In the genomic region with DNA sequence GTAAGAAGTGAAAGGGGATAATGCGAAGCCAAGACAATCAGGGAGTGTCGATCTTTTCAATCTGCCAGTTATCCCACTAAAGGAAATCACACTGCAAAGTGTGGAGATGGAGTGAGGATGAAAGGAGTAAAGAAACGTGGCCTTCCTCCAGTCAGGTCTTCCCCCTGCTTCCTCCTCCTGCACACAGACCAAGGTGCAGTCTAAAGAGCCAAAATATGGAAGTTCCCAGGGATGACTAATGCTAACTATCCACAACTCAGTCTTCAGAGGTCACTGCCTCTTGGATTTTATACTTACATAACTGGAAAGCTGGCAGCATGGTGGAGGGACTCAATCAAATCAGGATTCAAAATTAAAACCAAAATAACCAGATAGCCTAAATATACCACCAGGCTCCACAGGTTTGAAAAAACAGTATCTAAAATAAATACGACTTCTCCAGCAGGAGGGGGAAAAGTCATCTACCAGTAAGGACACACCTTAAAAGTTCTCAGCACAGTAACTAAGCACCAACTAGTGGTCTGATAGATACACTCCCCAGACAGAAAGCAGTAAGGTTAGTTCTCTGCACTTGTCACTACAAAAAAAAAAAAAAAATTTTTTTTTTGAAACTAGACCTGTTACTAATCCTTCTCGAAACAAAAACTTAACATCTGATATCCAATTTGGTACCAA, we compare ENCODE assay signal across 8 mouse cellular contexts. TPM values are rescaled to one million over a fixed set of nuclear protein-coding genes. Genes with fewer than 3 reads are reported as not detected.
A peak's percentile ranks its signal among the peaks of the same experiment; 100 is the strongest.
DNase-seq lines count a peak whose midpoint lies in the region; ATAC-seq and TF ChIP-seq lines count a peak whose summit lies in the region.

No protein-coding gene starts in this region.

- ATAC-seq in heart, postnatal 0 days (ENCODE audit: insufficient read depth, low read depth), result no peak
- ATAC-seq in megakaryocyte, adult 5-6 weeks (ENCODE audit: poor library complexity, severe bottlenecking), result peak; percentile 26

- H3K36me3 ChIP-seq in MEL (ENCODE audit: control insufficient read depth in 1 of 2, insufficient read depth in 2 of 2, low read length in 2 of 2), result peaks cover 2 to 50% of the 10 kb centered on the region in 2 experiments; a peak in 2 of 4 replicates
- 0 out of 2 replicates have a peak, but pooled peaks cover 4% of the 10 kb centered on the region for H3K36me3 ChIP-seq in heart, postnatal 0 days (replicated peaks; ENCODE audit: control insufficient read depth, insufficient read depth, low read length)

- H3K27ac ChIP-seq in MEL (ENCODE audit: control insufficient read depth, low read depth, low read length), result peak overlapping the region; percentile 96
- peak overlapping the region; percentile 98 for H3K27ac ChIP-seq in heart, postnatal 0 days (ENCODE audit: low read depth)

- DNase-seq in kidney, adult 9 months, result peak; percentile 68
- DNase-seq in kidney, adult 8-10 months, result no peak
- peak; percentile 76 for DNase-seq in MEL (ENCODE audit: low read depth, low spot score)
- DNase-seq in heart, postnatal 0 days (ENCODE audit: low spot score), result peak; percentile 46
- DNase-seq in right cerebral cortex, postnatal 36 days (ENCODE audit: low spot score in 2 of 2), result no peak
- DNase-seq in left cerebral cortex, adult 8-10 months (ENCODE audit: low spot score in 2 of 2), result no peak
- DNase-seq in right cerebral cortex, postnatal 14 days, result no peak

- no peak for TF ChIP-seq POLR2A in MEL (IDR thresholded peaks at IDR 0.05; ENCODE audit: control insufficient read depth in 1 of 2, insufficient read depth in 1 of 2, low read depth in 1 of 2, low read length in 2 of 2, poor library complexity in 1 of 2)

- peak overlapping the region; percentile 80 for H3K4me2 ChIP-seq in heart, postnatal 0 days (ENCODE audit: low read depth, low read length)

- H3K9me3 ChIP-seq in MEL (replicated peaks; ENCODE audit: insufficient read depth, low read length), result no peaks in the 10 kb centered on the region
- H3K9me3 ChIP-seq in heart, postnatal 0 days (replicated peaks; ENCODE audit: control insufficient read depth, low read length), result no peaks in the 10 kb centered on the region

- no peak for TF ChIP-seq RAD21 in MEL (IDR thresholded peaks at IDR 0.05; ENCODE audit: low read depth, low read length)

- H3K4me1 ChIP-seq in MEL (ENCODE audit: control insufficient read depth in 1 of 2, insufficient read depth in 2 of 2, low read length in 2 of 2), result peaks cover 26 to 33% of the 10 kb centered on the region in 2 experiments
- peaks cover 42% of the 10 kb centered on the region for H3K4me1 ChIP-seq in heart, postnatal 0 days (ENCODE audit: control insufficient read depth, insufficient read depth)

- H3K79me2 ChIP-seq in MEL (ENCODE audit: control insufficient read depth, insufficient read depth, low read length, poor library complexity), result peaks cover 52% of the 10 kb centered on the region

- TF ChIP-seq CTCF in MEL (IDR thresholded peaks at IDR 0.05 in 2 of 3, conservative IDR thresholded peaks at IDR 0.05 in 1 of 3; ENCODE audit: control insufficient read depth in 1 of 3, insufficient read depth in 1 of 3, low read depth in 2 of 3, low read length in 3 of 3, poor library complexity in 1 of 3, severe bottlenecking in 1 of 3), result peak in 1 of 3 experiments; percentile 13; a peak in 1 of 6 replicates
- no peak for TF ChIP-seq CTCF in heart, postnatal 0 days (IDR thresholded peaks at IDR 0.05; ENCODE audit: low read depth)

- H3K9ac ChIP-seq in MEL (ENCODE audit: control insufficient read depth, low read depth, low read length, poor library complexity, severe bottlenecking), result peak overlapping the region; percentile 76
- H3K9ac ChIP-seq in heart, postnatal 0 days (replicated peaks; ENCODE audit: low read depth, low read length), result peak overlapping the region; percentile 97

- no peak for TF ChIP-seq EP300 in MEL (IDR thresholded peaks at IDR 0.05; ENCODE audit: low read depth in 1 of 2, low read length in 2 of 2)
- no peak for TF ChIP-seq EP300 in heart, postnatal 0 days (IDR thresholded peaks at IDR 0.05; ENCODE audit: low read depth)

- 26% methylated on average over 5 of the region's 5 CpGs for WGBS in heart, postnatal 0 days

- H3K4me3 ChIP-seq in MEL (ENCODE audit: control insufficient read depth in 1 of 2, insufficient read depth in 1 of 2, low read depth in 2 of 2, low read length in 2 of 2), result peak overlapping the region; percentile 74 to 84
- peak overlapping the region; percentile 98 for H3K4me3 ChIP-seq in heart, postnatal 0 days (ENCODE audit: low read depth, low read length)

- no peaks in the 10 kb centered on the region for H3K27me3 ChIP-seq in MEL (ENCODE audit: control insufficient read depth in 1 of 2, insufficient read depth in 2 of 2, low read length in 2 of 2)
- no peaks in the 10 kb centered on the region for H3K27me3 ChIP-seq in heart, postnatal 0 days (ENCODE audit: control insufficient read depth, insufficient read depth, low read length)

TF ChIP-seq in MEL, 35 proteins besides CTCF, POLR2A, EP300 and RAD21:
- TF ChIP-seq GATA1 (IDR thresholded peaks at IDR 0.05; ENCODE audit: low read depth, low read length), result no peak
- TF ChIP-seq MYC (IDR thresholded peaks at IDR 0.05; ENCODE audit: low read depth, low read length), result 0 out of 2 replicates have a peak, but pooled peaks have one; percentile 9
- TF ChIP-seq MEF2A (IDR thresholded peaks at IDR 0.05; ENCODE audit: extremely low read depth, insufficient replicate concordance, low read depth, low read length, poor library complexity, severe bottlenecking), result 0 out of 2 replicates have a peak, but pooled peaks have one; percentile 20
- peak; percentile 80 for TF ChIP-seq ZNF384 (IDR thresholded peaks at IDR 0.05; ENCODE audit: low read depth, low read length)
- no peak for TF ChIP-seq USF1 (IDR thresholded peaks at IDR 0.05; ENCODE audit: low read depth, low read length)
- peak; percentile 55; the same call in 1 of the 2 replicates for TF ChIP-seq SIN3A (IDR thresholded peaks at IDR 0.05; ENCODE audit: low read length)
- TF ChIP-seq RCOR1 (IDR thresholded peaks at IDR 0.05; ENCODE audit: low read depth, low read length), result peak; percentile 30; the same call in 1 of the 2 replicates
TF ChIP-seq in MEL: peak in this region for 5.

RNA-seq across cellular contexts. Expression of a gene that starts 18.5 kb away (rescaled TPM):
- 21.7 and 29.3 TPM in 2 replicates for total RNA-seq in MEL (2012; rRNA removed)
- polyA plus RNA-seq in MEL (2012; ENCODE audit: insufficient read depth in 1 of 2, insufficient read length in 2 of 2, low read depth in 1 of 2, low replicate concordance in 2 of 2, missing spikeins in 1 of 2), result 10 to 100 TPM; 25.5 to 34.9 TPM
- total RNA-seq in heart, postnatal 0 days (2014; rRNA removed; ENCODE audit: low replicate concordance), result 9.8 and 10.1 TPM in 2 replicates
- polyA plus RNA-seq in heart, postnatal 0 days (2015; fragmentation: Nextera tagmentation; extraction: Ambion mirVana), result 1.9 and 2.1 TPM in 2 replicates
- total RNA-seq in megakaryocyte, adult 5-6 weeks (2015), result 40.4 and 52.3 TPM in 2 replicates
- 50.9 and 62.5 TPM in 2 replicates for total RNA-seq in megakaryocyte, adult 5-6 weeks (2017)
- total RNA-seq in left cerebral cortex, adult 8-10 months (2022), result 1 to 10 TPM; 2.5 to 4.4 (median 3.3) TPM

Comparison
In these comparisons a context has a peak if more than half of its experiments do, and no peak if none do; other contexts are left out.
1. DNase-seq: peak in kidney, adult 9 months (single experiment), MEL (single experiment) and heart, postnatal 0 days (single experiment); none in kidney, adult 8-10 months (0 of 2), right cerebral cortex, postnatal 36 days (0 of 2), left cerebral cortex, adult 8-10 months (0 of 2) and right cerebral cortex, postnatal 14 days (single experiment).